Mouse (Mus musculus) forebrain, postnatal 0 days (tissue): Measurements from ENCODE around the gene Msi2. TPM values are rescaled to one million over a fixed set of nuclear protein-coding genes. Genes with fewer than 3 reads are reported as not detected.

Source experiments
- ATAC-seq: fragments of 200-750 bp; cut with Nextera tagmentation; 2 replicates; pipeline ENCODE4 v1.8.0; 2017; ENCODE audit warnings: mild to moderate bottlenecking, moderate library complexity
- DNase-seq: peaks from one replicate; pipeline ENCODE4 v3.0.0-alpha.2; 2015
- H3K27ac ChIP-seq: fragments of 300-500 bp; sonication (generic); 2 replicates; pipeline ENCODE4 v1.5.1; 2014; ENCODE audit warnings: low read depth, mild to moderate bottlenecking, antibody characterized with exemption, low read length, moderate library complexity, mixed read lengths
- H3K27me3 ChIP-seq: fragments of 300-500 bp; sonication (generic); 2 replicates; pipeline ENCODE4 v1.6.1; 2014; ENCODE audit warnings: mild to moderate bottlenecking, low read length, mixed read lengths; ENCODE audit not compliant: insufficient read depth
- H3K36me3 ChIP-seq: fragments of 300-500 bp; sonication (generic); 2 replicates; pipeline ENCODE4 v1.6.1; 2014; ENCODE audit warnings: mild to moderate bottlenecking, moderate library complexity; ENCODE audit not compliant: insufficient read depth
- H3K4me1 ChIP-seq: fragments of 300-500 bp; sonication (generic); 2 replicates; pipeline ENCODE4 v1.6.1; 2014; ENCODE audit warnings: antibody characterized with exemption; ENCODE audit not compliant: insufficient read depth
- H3K4me2 ChIP-seq: fragments of 300-500 bp; sonication (generic); 2 replicates; pipeline ENCODE4 v1.6.1; 2014; ENCODE audit warnings: low read depth, mild to moderate bottlenecking, moderate library complexity
- H3K4me3 ChIP-seq: fragments of 300-500 bp; sonication (generic); 2 replicates; pipeline ENCODE4 v1.5.1; 2014; ENCODE audit warnings: low read depth, low read length, mixed read lengths
- H3K9ac ChIP-seq: fragments of 300-500 bp; sonication (generic); 2 replicates; pipeline ENCODE4 v1.6.1; 2014; ENCODE audit warnings: mild to moderate bottlenecking
- H3K9me3 ChIP-seq: fragments of 300-500 bp; sonication (generic); 2 replicates; pipeline ENCODE4 v1.6.1; 2016; ENCODE audit warnings: low read length
- CTCF ChIP-seq: sonication (generic); IDR thresholded peaks from 2 replicates; pipeline ENCODE4 v1.5.1; 2016; ENCODE audit warnings: antibody characterized with exemption, control low read depth, low read depth
- WGBS: fragments of 180-500 bp; shearing (Covaris S2); extraction: QIAGEN DNeasy Blood & Tissue Kit; methylation state at CpG from one replicate; pipeline ENCODE4 v1.1.7; 2014; 5-methylcytosine and 5-hydroxymethylcytosine counted together
- polyA plus RNA-seq: library from polyadenylated mRNA; unstranded; fragments of >200 nt; fragmentation: Nextera tagmentation; extraction: Ambion mirVana; gene quantifications from 2 replicates; pipeline ENCODE4 v1.2.1, GENCODE M21; 2015
- total RNA-seq: library from RNA; depleted of rRNA; stranded (reverse); fragments of >200 nt; gene quantifications from 2 replicates; pipeline ENCODE4 v1.2.3, GENCODE M21; 2014

The Msi2 gene
- total and polyA plus RNA-seq, 2 experiments from 2014 or later = 18.5 to 107 TPM

DNA sequence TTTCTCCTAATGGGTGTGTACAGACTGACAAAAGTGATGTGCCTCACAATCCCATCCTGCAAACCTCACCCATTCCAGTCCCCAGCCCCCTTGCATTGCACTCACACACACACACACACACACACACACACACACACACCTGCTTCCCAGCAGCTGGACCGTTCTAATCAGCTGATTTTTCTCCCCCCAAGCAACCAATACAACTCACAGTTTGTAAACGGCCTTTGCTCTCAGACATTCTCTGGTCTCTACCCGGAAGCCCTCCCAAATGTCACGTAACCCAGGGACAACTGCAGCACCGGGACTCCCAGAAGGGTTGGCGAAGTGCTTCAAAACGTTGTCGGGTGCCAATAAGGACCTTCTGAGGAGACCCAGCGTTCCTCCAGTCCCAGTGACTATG, 57.9 kb downstream of the Msi2 start:
- Histone ChIP-seq H3K27ac (no peak overlapping the region; the same call in 1 of the 2 replicates), H3K4me2 (no peak overlapping the region), H3K9ac (no peak overlapping the region), H3K36me3 (no peaks in the 10 kb centered on the region), H3K4me3 (no peak overlapping the region), H3K4me1 (no peaks in the 10 kb centered on the region), H3K9me3 (no peaks in the 10 kb centered on the region), H3K27me3 (no peaks in the 10 kb centered on the region)
- no peak for ATAC-seq
- no peak for TF ChIP-seq CTCF
- WGBS = 79% methylated on average over 9 of the region's 9 CpGs
- no peak for DNase-seq

DNA sequence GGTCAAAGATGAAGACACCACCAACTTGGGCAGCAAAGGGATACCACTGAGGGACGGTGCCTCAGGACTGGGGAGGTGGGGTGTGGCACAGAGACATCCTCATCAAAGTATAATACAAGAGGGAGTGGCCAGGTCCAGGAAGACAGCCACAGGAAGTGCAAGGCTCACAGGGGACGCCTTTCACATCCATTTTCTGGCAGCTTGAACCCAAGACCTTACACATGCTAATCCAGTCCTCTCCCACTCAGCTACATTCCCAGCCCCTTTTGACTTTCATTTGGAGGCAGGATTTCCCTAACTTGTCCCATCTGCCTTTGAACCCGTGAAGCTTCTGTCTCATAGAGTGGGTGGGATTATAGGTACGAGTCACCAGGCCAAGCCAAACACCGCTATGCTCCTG, 59.4 kb downstream of the Msi2 start:
- TF ChIP-seq CTCF = no peak
- no peak overlapping the region for H3K4me2 ChIP-seq
- 93% methylated on average over 5 of the region's 5 CpGs for WGBS
- H3K9ac ChIP-seq = no peak overlapping the region
- no peak overlapping the region for H3K4me3 ChIP-seq
- no peaks in the 10 kb centered on the region for H3K9me3 ChIP-seq
- no peaks in the 10 kb centered on the region for H3K36me3 ChIP-seq
- ATAC-seq (no peak), DNase-seq (no peak)
- H3K27ac ChIP-seq = no peak overlapping the region
- H3K4me1 ChIP-seq = no peaks in the 10 kb centered on the region
- H3K27me3 ChIP-seq = no peaks in the 10 kb centered on the region

DNA sequence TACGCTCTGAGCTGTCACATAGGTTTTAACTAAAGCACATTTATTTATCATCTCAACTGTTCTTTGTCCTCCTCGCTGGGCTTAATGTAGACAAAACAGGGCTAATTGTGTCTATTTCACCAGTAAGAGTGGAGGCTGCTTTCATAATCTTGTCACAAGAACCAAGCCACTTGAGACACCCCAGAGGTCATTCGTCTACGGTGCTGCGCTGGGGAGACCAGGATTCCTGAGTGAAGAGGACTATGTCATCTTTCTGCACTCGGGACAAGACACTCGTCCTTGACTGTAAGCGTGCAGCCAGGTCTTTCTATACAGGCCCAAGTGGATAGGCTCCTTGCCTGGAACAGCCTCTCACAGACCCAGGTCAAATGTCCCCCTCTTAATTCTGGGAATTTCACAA, 62.5 kb downstream of the Msi2 start:
- Histone ChIP-seq H3K9ac (no peak overlapping the region), H3K9me3 (no peaks in the 10 kb centered on the region), H3K36me3 (no peaks in the 10 kb centered on the region), H3K4me3 (no peak overlapping the region), H3K27ac (no peak overlapping the region), H3K4me2 (no peak overlapping the region), H3K27me3 (no peaks in the 10 kb centered on the region), H3K4me1 (peaks cover 2% of the 10 kb centered on the region; the same call in 1 of the 2 replicates)
- ATAC-seq (no peak), DNase-seq (no peak)
- TF ChIP-seq CTCF = no peak
- WGBS = 77% methylated on average over 8 of the region's 8 CpGs

DNA sequence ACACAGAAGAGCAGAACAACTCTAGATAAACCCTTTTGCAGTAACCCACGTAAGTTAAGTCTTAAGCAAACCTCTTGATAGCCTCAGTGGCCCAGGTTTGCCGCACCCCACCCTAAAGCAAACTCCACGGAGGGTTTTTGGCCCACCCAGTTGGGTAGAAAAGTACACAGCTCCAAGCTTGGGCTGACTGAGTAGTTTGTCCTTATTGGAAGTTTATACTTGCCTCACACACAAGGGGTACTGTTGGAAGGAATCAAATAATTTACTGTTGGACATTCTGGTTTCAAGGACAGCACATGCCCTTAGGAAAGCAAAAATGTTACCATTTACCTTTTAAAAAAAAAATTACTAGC, 63.1 kb downstream of the Msi2 start:
- no peak overlapping the region for H3K9ac ChIP-seq

DNA sequence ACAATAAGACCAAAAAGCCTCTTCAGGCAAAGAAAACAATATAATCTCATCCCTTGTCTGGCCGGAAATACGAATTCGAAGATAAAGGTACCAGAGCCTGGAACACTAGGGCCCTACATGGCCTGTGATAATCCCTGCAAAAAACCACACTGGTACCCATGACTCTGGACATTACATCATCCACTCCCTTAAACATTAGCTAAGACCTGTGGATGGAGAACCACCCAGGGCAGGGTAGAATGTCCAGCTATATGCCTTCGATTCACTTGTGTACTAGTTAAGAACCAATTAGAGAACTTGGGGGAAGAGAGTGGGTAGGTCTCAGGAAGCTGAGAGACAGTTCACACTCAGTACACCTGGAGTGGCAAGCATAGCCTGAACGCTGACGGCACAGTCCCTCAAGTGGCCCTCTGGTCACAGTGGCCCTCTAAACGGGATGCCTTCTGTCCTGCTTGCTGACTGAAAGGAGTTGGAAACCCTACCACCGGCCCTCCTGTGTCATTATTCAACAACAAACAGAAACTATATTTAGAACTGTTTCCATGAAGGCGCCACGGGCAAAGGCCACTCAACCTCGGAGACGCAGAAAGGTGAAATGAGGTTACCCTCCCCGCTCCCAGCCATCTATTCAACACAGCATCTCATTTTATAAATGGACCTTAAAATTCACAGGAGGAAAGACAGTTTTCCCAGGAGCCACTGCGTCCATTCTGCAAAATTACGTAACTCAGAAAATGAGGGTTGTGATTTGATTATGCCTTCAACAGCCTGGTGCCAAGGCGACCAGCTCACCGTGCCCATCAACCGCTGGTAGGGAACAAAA, 63.7 kb downstream of the Msi2 start:
- Histone ChIP-seq H3K27ac (no peak overlapping the region), H3K4me2 (no peak overlapping the region), H3K27me3 (no peaks in the 10 kb centered on the region), H3K9me3 (no peaks in the 10 kb centered on the region), H3K9ac (no peak overlapping the region), H3K36me3 (no peaks in the 10 kb centered on the region), H3K4me3 (no peak overlapping the region), H3K4me1 (peaks cover 2% of the 10 kb centered on the region; the same call in 1 of the 2 replicates)
- ATAC-seq (no peak), DNase-seq (no peak)
- no peak for TF ChIP-seq CTCF
- WGBS = 80% methylated on average over 18 of the region's 18 CpGs

More for the DNA sequence above, 63.1 kb downstream of the Msi2 start:
- Histone ChIP-seq H3K9me3 (no peaks in the 10 kb centered on the region), H3K36me3 (no peaks in the 10 kb centered on the region), H3K4me3 (no peak overlapping the region), H3K4me1 (peaks cover 2% of the 10 kb centered on the region; the same call in 1 of the 2 replicates), H3K27me3 (no peaks in the 10 kb centered on the region), H3K27ac (no peak overlapping the region), H3K4me2 (no peak overlapping the region)
- TF ChIP-seq CTCF = no peak
- WGBS = 91% methylated on average over 3 of the region's 3 CpGs
- ATAC-seq = no peak
- DNase-seq = no peak

DNA sequence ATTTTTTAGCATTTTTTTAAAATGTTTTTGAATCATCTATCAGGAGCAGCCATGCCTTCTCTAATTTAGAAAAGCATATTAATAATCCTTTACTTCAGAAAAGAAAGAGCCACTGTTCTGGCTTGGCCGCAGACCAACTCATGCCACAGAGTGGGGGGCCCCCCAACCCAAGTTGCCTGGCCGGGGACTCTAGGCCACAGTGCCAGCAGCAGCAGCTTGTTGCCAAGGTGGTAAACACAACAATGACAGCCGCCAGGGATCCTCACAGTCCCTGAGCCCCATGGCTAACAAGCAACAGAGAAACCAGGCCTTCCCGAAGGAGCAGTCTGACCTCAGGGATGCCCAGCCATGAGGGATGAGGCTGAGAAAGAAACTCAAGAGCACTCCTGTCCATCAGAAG, 68.0 kb downstream of the Msi2 start:
- Histone ChIP-seq H3K27ac (no peak overlapping the region), H3K36me3 (no peaks in the 10 kb centered on the region), H3K9me3 (no peaks in the 10 kb centered on the region), H3K4me3 (no peak overlapping the region), H3K9ac (no peak overlapping the region), H3K4me2 (no peak overlapping the region), H3K4me1 (peaks cover 8% of the 10 kb centered on the region), H3K27me3 (no peaks in the 10 kb centered on the region)
- ATAC-seq = peak; percentile 74
- 12% methylated on average over 4 of the region's 4 CpGs for WGBS
- peak; percentile 69 for DNase-seq
- no peak for TF ChIP-seq CTCF

DNA sequence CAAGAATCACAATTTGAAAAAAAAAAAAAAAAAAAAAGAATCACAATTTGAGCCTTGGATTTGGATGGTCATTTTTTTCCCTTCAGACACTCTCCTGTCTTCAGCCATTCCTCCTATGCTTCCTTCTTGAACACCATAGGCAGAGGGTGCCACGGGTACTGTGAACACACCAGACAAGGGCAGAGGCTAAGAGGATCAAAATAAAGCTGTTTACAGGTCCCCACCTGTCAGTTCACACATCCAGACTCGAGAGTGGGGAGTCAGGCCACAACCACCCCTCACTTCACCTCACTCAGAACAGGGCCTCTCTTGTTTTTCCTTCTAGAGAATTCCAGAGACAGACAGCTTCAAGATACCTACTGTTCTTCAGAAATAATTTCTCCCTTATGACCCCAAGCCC, 69.3 kb downstream of the Msi2 start:
- DNase-seq (no peak), ATAC-seq (no peak)
- TF ChIP-seq CTCF = no peak
- no peak overlapping the region for H3K4me3 ChIP-seq
- H3K27ac ChIP-seq = no peak overlapping the region
- no peak overlapping the region for H3K4me2 ChIP-seq
- no peaks in the 10 kb centered on the region for H3K9me3 ChIP-seq
- no peaks in the 10 kb centered on the region for H3K36me3 ChIP-seq
- peaks cover 8% of the 10 kb centered on the region for H3K4me1 ChIP-seq
- WGBS = 34% methylated on average over 2 of the region's 2 CpGs
- no peaks in the 10 kb centered on the region for H3K27me3 ChIP-seq
- H3K9ac ChIP-seq = no peak overlapping the region
